Mouse (Mus musculus) hindbrain, embryonic 13.5 days (tissue): Measurements from ENCODE around the gene Natd1. TPM values are rescaled to one million over a fixed set of nuclear protein-coding genes. Genes with fewer than 3 reads are reported as not detected.
A peak's percentile ranks its signal among the peaks of the same experiment; 100 is the strongest.
"Not testable (repeated sequence)": the region's sequence is repeated elsewhere in the genome, so short reads cannot be mapped to it uniquely, and the experiment has no call there.

Source experiments
- ATAC-seq: fragments of 200-750 bp; cut with Nextera tagmentation; 2 replicates; pipeline ENCODE4 v1.8.0; 2017; ENCODE audit warnings: moderate TSS enrichment; ENCODE audit not compliant: low FRiP score
- H3K27ac ChIP-seq: fragments of 300-500 bp; sonication (generic); 2 replicates; pipeline ENCODE4 v1.5.1; 2015; ENCODE audit warnings: inconsistent platforms, mild to moderate bottlenecking, moderate library complexity
- H3K27me3 ChIP-seq: fragments of 300-500 bp; sonication (generic); 2 replicates; pipeline ENCODE4 v1.6.1; 2015; ENCODE audit warnings: mild to moderate bottlenecking, inconsistent platforms
- H3K36me3 ChIP-seq: fragments of 300-500 bp; sonication (generic); 2 replicates; pipeline ENCODE4 v1.6.1; 2015; ENCODE audit warnings: mild to moderate bottlenecking, inconsistent platforms
- H3K4me1 ChIP-seq: fragments of 300-500 bp; sonication (generic); replicated peaks from 2 replicates; pipeline ENCODE4 v1.6.1; 2015; ENCODE audit warnings: inconsistent platforms
- H3K4me2 ChIP-seq: fragments of 300-500 bp; sonication (generic); 2 replicates; pipeline ENCODE4 v1.6.1; 2015; ENCODE audit warnings: inconsistent platforms, mild to moderate bottlenecking, moderate library complexity
- H3K4me3 ChIP-seq: fragments of 300-500 bp; sonication (generic); 2 replicates; pipeline ENCODE4 v1.5.1; 2015; ENCODE audit warnings: mild to moderate bottlenecking, inconsistent platforms
- H3K9ac ChIP-seq: fragments of 300-500 bp; sonication (generic); 2 replicates; pipeline ENCODE4 v1.6.1; 2015; ENCODE audit warnings: mild to moderate bottlenecking, inconsistent platforms
- H3K9me3 ChIP-seq: fragments of 300-500 bp; sonication (generic); 2 replicates; pipeline ENCODE4 v1.6.1; 2016; ENCODE audit warnings: inconsistent platforms
- WGBS: fragments of 180-500 bp; shearing (Covaris S2); methylation state at CpG from one replicate; pipeline ENCODE4 v1.1.7; 2015; 5-methylcytosine and 5-hydroxymethylcytosine counted together
- polyA plus RNA-seq: library from polyadenylated mRNA; unstranded; fragments of >200 nt; fragmentation: Nextera tagmentation; extraction: Ambion mirVana; gene quantifications from 2 replicates; pipeline ENCODE4 v1.2.1, GENCODE M21; 2015

The Natd1 gene
- polyA plus RNA-seq, 1 experiment from 2014 or later: 36.8 TPM

GRCm38 (mm10) chr11:60878675-60879294, 35.8 kb downstream of the Natd1 start, which contains the start of gene Tmem11:
TSS of gene Tmem11 (minus strand) at chr11:60879272.
- peak; percentile 100 for ATAC-seq
- H3K36me3 ChIP-seq: no peaks in the 10 kb centered on the region
- peak within 1 kb of the TSS; percentile 79 for H3K4me2 ChIP-seq
- peak within 1 kb of the TSS; percentile 92 for H3K9ac ChIP-seq
- peak within 1 kb of the TSS; percentile 99 for H3K4me3 ChIP-seq
- under 1% methylated on average over 62 of the region's 62 CpGs for WGBS
- peaks cover 49% of the 10 kb centered on the region for H3K4me1 ChIP-seq
- peak within 1 kb of the TSS; percentile 93 for H3K27ac ChIP-seq
- H3K9me3 ChIP-seq: no peaks in the 10 kb centered on the region
- H3K27me3 ChIP-seq: no peaks in the 10 kb centered on the region

- under 1% methylated on average over 30 of the region's 52 CpGs for WGBS
- Histone ChIP-seq H3K4me3 (peak overlapping the region; percentile 99), H3K9me3 (no peaks in the 10 kb centered on the region), H3K4me1 (peaks cover 51% of the 10 kb centered on the region), H3K27ac (peak overlapping the region; percentile 92), H3K4me2 (peak overlapping the region; percentile 79), H3K27me3 (no peaks in the 10 kb centered on the region), H3K9ac (peak overlapping the region; percentile 92), H3K36me3 (no peaks in the 10 kb centered on the region)
- ATAC-seq: peak; percentile 78
Measured at GRCm38 (mm10) chr11:60878056-60878612, 36.4 kb downstream of the Natd1 start.

GRCm38 (mm10) chr11:60873101-60873500, 41.4 kb downstream of the Natd1 start:
- Histone ChIP-seq H3K9ac (no peak overlapping the region), H3K36me3 (0 out of 2 replicates have a peak, but pooled peaks cover 7% of the 10 kb centered on the region), H3K4me1 (peaks cover 48% of the 10 kb centered on the region), H3K9me3 (no peaks in the 10 kb centered on the region), H3K27me3 (no peaks in the 10 kb centered on the region), H3K4me2 (no peak overlapping the region), H3K4me3 (no peak overlapping the region), H3K27ac (no peak overlapping the region)
- no peak for ATAC-seq
- 89% methylated on average over 6 of the region's 6 CpGs for WGBS

- H3K9me3 ChIP-seq: no peaks in the 10 kb centered on the region
- H3K4me2 ChIP-seq: no peak overlapping the region
- H3K27ac ChIP-seq: no peak overlapping the region
- H3K9ac ChIP-seq: no peak overlapping the region
- 0 out of 2 replicates have a peak, but pooled peaks cover 7% of the 10 kb centered on the region for H3K36me3 ChIP-seq
- no peak overlapping the region for H3K4me3 ChIP-seq
- WGBS: 88% methylated on average over 4 of the region's 4 CpGs
- ATAC-seq: no peak
- H3K27me3 ChIP-seq: no peaks in the 10 kb centered on the region
- peaks cover 44% of the 10 kb centered on the region for H3K4me1 ChIP-seq
Measured at GRCm38 (mm10) chr11:60871409-60871808, 43.1 kb downstream of the Natd1 start.

- H3K4me3 ChIP-seq, H3K9ac ChIP-seq, H3K9me3 ChIP-seq, H3K4me2 ChIP-seq, ATAC-seq, H3K27me3 ChIP-seq, H3K27ac ChIP-seq: not testable (repeated sequence)
- H3K36me3 ChIP-seq: peaks cover 18% of the 10 kb centered on the region
- H3K4me1 ChIP-seq: peaks cover 31% of the 10 kb centered on the region
- 96% methylated on average over 6 of the region's 6 CpGs for WGBS
Measured at GRCm38 (mm10) chr11:60869471-60869870, 45.1 kb downstream of the Natd1 start.

- Histone ChIP-seq H3K9ac (no peak overlapping the region), H3K4me3 (no peak overlapping the region), H3K4me2 (no peak overlapping the region), H3K27me3 (no peaks in the 10 kb centered on the region), H3K9me3 (no peaks in the 10 kb centered on the region), H3K27ac (no peak overlapping the region), H3K36me3 (peaks cover 33% of the 10 kb centered on the region), H3K4me1 (peaks cover 36% of the 10 kb centered on the region)
- no peak for ATAC-seq
- WGBS: 53% methylated on average over 8 of the region's 8 CpGs
Measured at GRCm38 (mm10) chr11:60867904-60868303, 46.6 kb downstream of the Natd1 start.

GRCm38 (mm10) chr11:60867456-60867855, 47.1 kb downstream of the Natd1 start:
- ATAC-seq: no peak
- H3K27ac ChIP-seq: no peak overlapping the region
- peaks cover 37% of the 10 kb centered on the region for H3K4me1 ChIP-seq
- H3K27me3 ChIP-seq: no peaks in the 10 kb centered on the region
- H3K9me3 ChIP-seq: no peaks in the 10 kb centered on the region
- WGBS: 89% methylated on average over 3 of the region's 3 CpGs
- no peak overlapping the region for H3K9ac ChIP-seq
- no peak overlapping the region for H3K4me3 ChIP-seq
- H3K36me3 ChIP-seq: peaks cover 34% of the 10 kb centered on the region
- no peak overlapping the region for H3K4me2 ChIP-seq

- Histone ChIP-seq H3K9me3 (no peaks in the 10 kb centered on the region), H3K9ac (no peak overlapping the region), H3K27ac (no peak overlapping the region), H3K4me2 (no peak overlapping the region), H3K27me3 (no peaks in the 10 kb centered on the region), H3K36me3 (peaks cover 47% of the 10 kb centered on the region), H3K4me3 (no peak overlapping the region), H3K4me1 (peaks cover 33% of the 10 kb centered on the region)
- WGBS: 87% methylated on average over 2 of the region's 2 CpGs
- no peak for ATAC-seq
Measured at GRCm38 (mm10) chr11:60866021-60866420, 48.5 kb downstream of the Natd1 start.

GRCm38 (mm10) chr11:60864916-60865315, 49.6 kb downstream of the Natd1 start:
- Histone ChIP-seq H3K4me1 (peaks cover 32% of the 10 kb centered on the region), H3K9ac (no peak overlapping the region), H3K9me3 (no peaks in the 10 kb centered on the region), H3K36me3 (peaks cover 47% of the 10 kb centered on the region), H3K27me3 (no peaks in the 10 kb centered on the region), H3K4me3 (no peak overlapping the region), H3K4me2 (no peak overlapping the region), H3K27ac (no peak overlapping the region)
- no peak for ATAC-seq
- 91% methylated on average over 14 of the region's 14 CpGs for WGBS

- H3K27ac ChIP-seq: no peak overlapping the region
- H3K4me2 ChIP-seq: no peak overlapping the region
- no peak overlapping the region for H3K4me3 ChIP-seq
- H3K36me3 ChIP-seq: peaks cover 46% of the 10 kb centered on the region
- no peaks in the 10 kb centered on the region for H3K27me3 ChIP-seq
- H3K9me3 ChIP-seq: no peaks in the 10 kb centered on the region
- no peak overlapping the region for H3K9ac ChIP-seq
- 96% methylated on average over 2 of the region's 2 CpGs for WGBS
- no peak for ATAC-seq
- peaks cover 32% of the 10 kb centered on the region for H3K4me1 ChIP-seq
Measured at GRCm38 (mm10) chr11:60864166-60864565, 50.4 kb downstream of the Natd1 start.

GRCm38 (mm10) chr11:60863196-60863595, 51.4 kb downstream of the Natd1 start:
- H3K4me3 ChIP-seq: no peak overlapping the region
- 88% methylated on average over 4 of the region's 4 CpGs for WGBS
- H3K4me2 ChIP-seq: no peak overlapping the region
- no peak overlapping the region for H3K27ac ChIP-seq
- no peak overlapping the region for H3K9ac ChIP-seq
- H3K36me3 ChIP-seq: peaks cover 55% of the 10 kb centered on the region
- no peaks in the 10 kb centered on the region for H3K27me3 ChIP-seq
- H3K9me3 ChIP-seq: no peaks in the 10 kb centered on the region
- no peak for ATAC-seq
- H3K4me1 ChIP-seq: peaks cover 30% of the 10 kb centered on the region

GRCm38 (mm10) chr11:60861993-60862392, 52.6 kb downstream of the Natd1 start:
- H3K4me1 ChIP-seq: peaks cover 24% of the 10 kb centered on the region
- ATAC-seq: no peak
- no peak overlapping the region for H3K9ac ChIP-seq
- peaks cover 65% of the 10 kb centered on the region for H3K36me3 ChIP-seq
- no peak overlapping the region for H3K4me2 ChIP-seq
- H3K27ac ChIP-seq: no peak overlapping the region
- no peak overlapping the region for H3K4me3 ChIP-seq
- H3K27me3 ChIP-seq: no peaks in the 10 kb centered on the region
- H3K9me3 ChIP-seq: no peaks in the 10 kb centered on the region
- 90% methylated on average over 3 of the region's 3 CpGs for WGBS

- Histone ChIP-seq H3K27me3 (no peaks in the 10 kb centered on the region), H3K4me2 (no peak overlapping the region), H3K4me1 (no peaks in the 10 kb centered on the region), H3K4me3 (no peak overlapping the region), H3K27ac (no peak overlapping the region), H3K9ac (no peak overlapping the region), H3K9me3 (no peaks in the 10 kb centered on the region), H3K36me3 (peaks cover 75% of the 10 kb centered on the region)
- ATAC-seq: no peak
- WGBS: 78% methylated on average over 3 of the region's 3 CpGs
Measured at GRCm38 (mm10) chr11:60856587-60856986, 58.0 kb downstream of the Natd1 start.
